Mouse (Mus musculus) kidney, adult 8-10 months (tissue): Measurements from ENCODE around the gene Tmtc2.

Experiments
- DNase-seq, 2 experiments: peaks; one replicate each; pipeline ENCODE4 v3.0.0; 2022

Gene Tmtc2

GRCm38 (mm10) chr10:105492485-105492884, 81.8 kb downstream of the Tmtc2 start:
- DNase-seq, result no peak

- DNase-seq, result no peak
These were observed 83.5 kb downstream of the Tmtc2 start for GRCm38 (mm10) chr10:105490748-105491147.

DNA sequence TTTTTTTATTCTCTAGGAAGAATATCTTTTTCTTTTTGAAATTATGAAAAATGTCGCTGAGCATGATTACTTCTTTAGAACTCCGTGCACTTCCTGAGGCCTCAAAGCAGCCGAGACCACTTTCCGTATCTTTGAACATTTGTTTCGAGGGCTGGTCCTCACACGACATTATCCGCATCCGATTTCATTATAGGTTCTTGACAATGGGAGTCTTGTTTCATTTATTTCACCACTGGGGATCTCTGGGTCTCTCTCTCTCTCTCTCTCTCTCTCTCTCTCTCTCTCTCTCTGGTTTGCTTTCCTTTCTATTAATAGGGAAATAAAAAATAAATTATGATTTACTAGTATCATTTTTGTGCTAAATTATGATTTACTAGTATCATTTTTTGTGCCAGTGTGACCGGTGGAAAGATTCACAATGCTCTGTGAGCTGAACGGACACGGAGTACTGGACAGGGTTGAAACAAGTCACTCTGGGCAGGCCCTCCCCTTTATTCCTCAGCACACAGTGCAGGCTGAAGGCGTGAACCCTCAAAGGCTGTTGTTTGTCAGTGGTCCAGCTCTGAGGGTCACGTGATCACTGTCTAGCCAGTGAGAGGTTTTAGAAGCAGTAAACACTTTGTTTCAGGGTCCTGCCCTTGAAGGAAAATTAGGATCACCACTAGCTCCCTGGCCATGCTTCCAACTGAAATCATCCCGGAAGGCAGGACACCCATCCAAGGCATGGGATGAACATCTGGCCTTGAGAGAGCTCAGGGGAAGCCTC, 84.1 kb downstream of the Tmtc2 start:
- DNase-seq, result no peak

DNA sequence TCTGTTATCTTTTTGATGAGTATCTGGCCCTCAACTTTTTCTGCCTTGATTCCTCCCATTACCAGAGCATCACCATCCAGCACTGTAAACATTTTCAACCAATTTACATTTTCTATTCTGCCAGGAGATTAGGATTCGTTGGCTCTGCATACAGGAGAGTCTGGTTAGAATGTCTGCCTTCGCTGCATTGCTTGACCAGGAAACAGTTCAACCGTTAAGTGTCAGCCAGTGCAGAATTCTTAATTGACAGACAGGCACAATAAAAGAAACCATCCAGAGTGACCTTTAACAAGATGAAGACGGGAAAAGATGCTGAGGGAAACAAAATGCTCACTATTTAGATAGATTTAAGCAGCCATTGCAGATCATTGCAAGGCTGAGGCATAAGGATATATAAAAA, 87.3 kb downstream of the Tmtc2 start:
- no peak for DNase-seq

DNA sequence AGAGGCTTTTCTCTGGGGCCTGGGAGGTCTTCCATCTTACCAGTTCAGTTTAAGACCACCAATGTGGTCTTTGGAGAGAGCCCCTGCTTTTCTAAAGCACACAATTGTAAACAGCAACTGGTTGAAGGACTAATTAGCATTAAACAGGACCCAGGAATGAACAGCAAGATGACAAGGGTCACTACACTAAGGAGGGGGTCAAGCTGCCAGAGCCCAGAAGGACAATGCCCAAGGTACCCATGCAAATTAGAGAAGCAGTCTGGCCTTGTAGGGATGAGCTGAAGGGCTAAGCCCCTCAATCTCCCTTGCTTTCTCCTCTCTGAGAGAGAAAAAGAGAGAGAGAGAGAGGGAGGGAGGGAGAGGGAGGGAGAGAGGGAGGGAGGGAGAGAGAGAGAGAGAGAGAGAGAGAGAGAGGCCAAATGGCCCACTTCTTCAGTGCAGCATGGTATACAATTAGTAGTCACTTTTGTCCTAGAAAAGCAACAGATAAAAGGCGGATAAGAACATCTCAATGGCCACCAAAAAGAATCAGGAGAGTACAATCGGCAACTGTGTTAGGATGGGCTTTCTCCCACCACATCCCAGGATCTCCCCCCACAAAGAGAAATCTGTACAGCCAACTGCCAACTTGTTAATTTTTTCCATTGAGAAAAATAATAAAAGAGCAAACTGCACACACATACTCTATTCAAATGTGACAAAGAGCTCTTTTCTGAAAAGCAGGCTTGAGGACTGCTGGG, 89.7 kb downstream of the Tmtc2 start:
- DNase-seq, result no peak

DNA sequence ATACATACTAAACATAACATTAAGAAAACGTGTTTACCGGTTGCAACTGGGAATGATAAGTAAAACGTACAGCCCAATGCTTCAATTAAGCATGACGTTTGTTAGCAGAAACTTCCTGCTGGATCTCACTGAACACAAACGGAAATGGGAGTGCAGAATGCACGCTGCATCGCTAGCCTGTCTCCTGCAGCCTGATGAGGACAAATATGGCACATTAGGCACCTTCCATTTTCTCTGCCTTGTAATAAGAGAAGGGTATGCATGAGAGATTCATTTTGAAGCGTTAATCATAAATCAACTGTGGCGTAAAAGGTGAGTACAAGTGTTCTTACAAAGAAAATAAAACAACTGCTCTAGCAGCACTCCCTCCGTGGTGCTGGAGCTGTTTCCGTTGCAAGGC, 94.5 kb downstream of the Tmtc2 start:
- DNase-seq, result no peak

DNA sequence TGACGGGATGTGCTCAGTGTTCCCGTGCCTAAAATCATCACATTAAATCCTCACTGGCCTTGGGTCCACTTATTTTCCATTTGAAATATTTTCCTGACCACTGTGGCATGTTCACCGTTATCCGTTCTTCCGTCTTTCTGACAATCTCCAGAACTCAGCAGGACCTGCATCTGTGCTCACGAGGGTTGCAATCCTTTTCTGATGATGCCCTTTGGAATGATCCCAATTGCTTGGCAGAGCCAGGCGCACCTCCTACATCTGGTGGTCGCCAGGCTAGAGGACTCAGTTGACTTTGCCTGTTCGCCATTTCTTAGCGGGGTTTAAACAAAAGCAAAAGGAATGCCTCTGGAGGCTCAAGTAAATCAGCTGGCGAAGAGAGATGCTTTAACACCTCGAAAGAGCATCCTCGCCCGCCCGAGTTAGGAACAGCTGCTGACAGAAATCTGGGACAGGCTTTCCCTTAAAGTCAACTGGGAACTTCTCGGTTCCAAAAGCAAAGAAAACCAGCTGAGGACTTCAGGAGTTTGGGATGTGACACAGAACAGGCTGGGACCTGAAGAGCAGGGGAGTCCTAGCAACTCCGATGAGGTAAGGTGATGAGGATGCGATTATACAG, 96.5 kb downstream of the Tmtc2 start:
- DNase-seq, result no peak

DNA sequence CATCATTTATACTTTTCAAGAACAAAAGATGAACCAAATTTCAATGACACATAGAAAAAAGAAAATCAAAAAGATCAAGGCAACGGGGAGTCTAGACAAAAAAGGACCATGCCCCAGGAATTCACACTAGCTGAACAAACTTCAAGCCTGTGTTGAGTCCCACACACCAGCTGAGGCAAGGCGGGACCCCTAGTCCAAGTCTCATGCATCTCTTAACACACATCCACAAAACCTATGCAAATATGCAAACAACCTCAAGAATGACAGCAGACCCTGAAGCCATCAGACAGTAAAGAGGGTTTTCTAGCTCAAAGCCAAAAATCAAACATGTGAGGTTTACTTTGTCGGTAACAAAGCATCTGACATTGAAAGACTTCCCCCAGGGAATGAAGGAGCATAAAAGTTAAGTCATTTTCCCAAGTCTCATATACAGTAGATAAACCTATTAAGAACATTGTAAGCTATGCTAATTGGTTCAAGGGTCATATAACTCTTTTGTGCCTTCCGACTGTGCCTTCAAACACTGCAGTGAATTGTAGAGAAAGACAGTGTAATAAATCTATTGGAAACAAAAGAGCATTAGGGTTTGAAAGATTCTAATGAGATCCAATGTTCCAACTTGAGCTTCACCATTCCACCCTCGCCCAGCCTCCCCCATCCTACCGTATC, 100.0 kb downstream of the Tmtc2 start:
- no peak for DNase-seq

DNA sequence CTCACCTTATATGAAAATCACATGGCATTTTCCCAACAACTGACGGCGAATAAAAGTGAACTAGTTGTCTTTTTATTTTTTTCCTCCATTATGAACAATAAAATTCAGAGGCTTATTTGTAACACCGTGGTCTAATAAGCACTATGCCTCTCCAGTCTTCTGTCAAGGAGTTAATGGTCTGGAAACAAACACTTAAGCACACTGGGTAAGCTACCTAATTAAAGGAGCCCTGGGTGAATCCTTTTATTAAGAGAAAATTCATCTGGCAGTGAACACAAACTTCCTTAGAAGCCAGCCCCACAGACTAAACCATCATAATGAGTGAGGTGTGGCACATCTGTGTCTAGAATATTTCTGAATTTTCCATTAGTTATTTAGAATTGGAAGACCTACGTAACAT, 109.9 kb downstream of the Tmtc2 start:
- DNase-seq, result no peak

GRCm38 (mm10) chr10:105453441-105453840, 120.8 kb downstream of the Tmtc2 start:
- DNase-seq, result no peak

DNA sequence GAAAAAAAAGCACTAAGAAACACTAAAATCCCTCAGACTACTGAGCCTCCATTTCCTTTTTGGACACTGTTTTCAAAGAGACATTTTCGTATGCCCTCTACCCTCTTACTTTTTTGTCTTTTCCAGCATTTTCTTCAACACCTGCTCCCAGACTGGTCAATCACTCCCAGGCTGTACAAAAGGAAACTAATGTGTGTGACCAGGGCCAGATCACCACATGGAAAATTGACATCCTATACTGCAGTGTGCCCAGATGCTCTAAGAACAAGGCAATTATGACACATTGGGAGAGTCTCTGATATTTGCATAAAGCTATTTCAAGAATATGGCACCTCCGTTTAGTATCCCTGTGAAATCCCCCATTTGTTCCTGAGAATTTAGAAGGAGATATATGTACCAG, 127.1 kb downstream of the Tmtc2 start:
- DNase-seq, result no peak

DNA sequence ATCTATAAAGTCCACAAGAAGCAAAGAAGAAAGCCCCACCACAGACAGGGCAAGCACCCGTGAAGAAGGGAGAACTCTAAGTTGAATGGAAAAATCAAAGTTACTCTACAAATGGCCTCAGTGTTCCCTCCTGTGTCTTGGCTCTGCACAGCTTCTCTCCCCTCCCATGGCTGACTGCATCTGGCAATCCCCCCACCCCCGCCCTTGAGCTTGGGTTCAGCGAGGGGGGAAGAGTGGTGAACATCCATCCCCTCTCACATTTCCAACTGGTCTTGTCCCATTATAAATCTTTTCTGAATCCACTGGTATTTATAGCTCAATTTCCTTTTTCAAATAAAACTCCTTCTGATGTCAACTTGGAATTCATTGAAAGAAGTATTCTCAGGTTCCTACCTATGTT, 129.9 kb downstream of the Tmtc2 start:
- DNase-seq, result no peak

DNA sequence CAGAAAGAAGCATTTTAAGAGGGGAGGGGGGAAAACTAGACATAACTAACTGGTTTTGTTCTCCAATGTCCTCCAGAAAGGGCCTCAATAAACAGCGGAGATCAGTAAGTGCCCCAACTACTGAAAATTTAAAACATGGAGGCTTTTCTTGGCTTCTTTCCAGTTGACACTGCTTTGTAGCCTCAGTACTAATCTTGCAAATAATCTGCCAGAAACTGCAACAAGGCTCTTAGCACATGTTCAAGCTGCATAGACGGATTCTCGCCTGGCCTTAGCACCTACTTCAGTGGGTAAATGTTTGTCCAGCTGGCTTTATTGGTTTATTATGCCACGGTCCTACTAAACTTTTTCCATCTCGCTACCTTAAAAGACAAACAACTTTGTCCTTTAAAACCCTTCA, 139.4 kb downstream of the Tmtc2 start:
- no peak for DNase-seq

- DNase-seq, result no peak
These were observed 143.4 kb downstream of the Tmtc2 start for GRCm38 (mm10) chr10:105430885-105431284.

- DNase-seq, result no peak
These were observed 144.0 kb downstream of the Tmtc2 start for GRCm38 (mm10) chr10:105430232-105430631.

- no peak for DNase-seq
These were observed 146.2 kb downstream of the Tmtc2 start for GRCm38 (mm10) chr10:105428080-105428479.

GRCm38 (mm10) chr10:105427625-105428024, 146.6 kb downstream of the Tmtc2 start:
- no peak for DNase-seq

- no peak for DNase-seq
These were observed 149.2 kb downstream of the Tmtc2 start for GRCm38 (mm10) chr10:105425052-105425451.

GRCm38 (mm10) chr10:105423187-105423586, 151.1 kb downstream of the Tmtc2 start:
- DNase-seq, result no peak

- no peak for DNase-seq
These were observed 156.3 kb downstream of the Tmtc2 start for GRCm38 (mm10) chr10:105417845-105418383.

GRCm38 (mm10) chr10:105416601-105417000, 157.7 kb downstream of the Tmtc2 start:
- DNase-seq, result no peak

DNA sequence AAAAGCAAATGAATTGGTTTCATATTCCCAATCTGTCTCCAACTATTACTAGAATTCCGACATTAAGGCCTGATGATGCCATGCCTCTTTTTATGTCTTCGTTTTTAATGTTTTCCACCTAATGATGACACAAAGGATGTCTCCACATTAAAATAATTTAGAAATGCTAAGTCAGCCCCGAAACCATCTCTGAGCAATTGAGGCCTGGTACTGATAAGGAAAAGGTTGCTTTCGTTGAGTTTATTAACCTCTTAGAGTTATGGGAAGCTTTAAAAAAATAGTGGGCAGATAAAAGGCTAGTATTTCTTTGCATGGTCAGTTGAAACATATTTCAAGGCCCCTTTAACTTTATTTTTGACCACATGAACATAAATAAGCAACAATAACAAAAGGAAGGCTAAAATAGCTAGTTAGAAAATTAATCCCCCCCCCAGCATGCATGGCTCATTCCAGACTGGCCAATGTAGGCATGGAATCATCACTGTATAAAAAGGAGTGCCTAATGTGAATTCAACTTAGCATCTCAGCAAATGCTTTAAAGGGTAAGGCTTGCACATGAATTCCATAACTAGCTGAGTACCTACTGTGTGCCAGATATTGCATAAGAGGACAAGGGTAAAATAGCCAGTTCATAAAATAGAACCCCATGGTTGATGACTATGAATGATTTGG, 168.3 kb downstream of the Tmtc2 start:
- no peak for DNase-seq

GRCm38 (mm10) chr10:105403931-105404330, 170.3 kb downstream of the Tmtc2 start:
- DNase-seq, result peak in 1 of 2 experiments; percentile 7
